Mouse (Mus musculus) embryonic facial prominence, embryonic 15.5 days (tissue): ENCODE measurements around the gene Clrn1. TPM values are rescaled to one million over a fixed set of nuclear protein-coding genes. Genes with fewer than 3 reads are reported as not detected.

Experiments
- ATAC-seq: fragments of 200-750 bp; cut with Nextera tagmentation; 2 replicates; pipeline ENCODE4 v1.8.0; 2017; ENCODE audit warnings: low read depth, moderate TSS enrichment; ENCODE audit not compliant: insufficient number of reproducible peaks, low FRiP score, low TSS enrichment
- H3K27ac ChIP-seq: fragments of 300-500 bp; sonication (generic); replicated peaks from 2 replicates; pipeline ENCODE4 v1.5.1; 2015; ENCODE audit warnings: mild to moderate bottlenecking, inconsistent platforms
- H3K27me3 ChIP-seq: fragments of 300-500 bp; sonication (generic); 2 replicates; pipeline ENCODE4 v1.6.1; 2015; ENCODE audit warnings: inconsistent platforms
- H3K36me3 ChIP-seq: fragments of 300-500 bp; sonication (generic); 2 replicates; pipeline ENCODE4 v1.6.1; 2015; ENCODE audit warnings: mild to moderate bottlenecking, inconsistent platforms
- H3K4me1 ChIP-seq: fragments of 300-500 bp; sonication (generic); 2 replicates; pipeline ENCODE4 v1.6.1; 2015; ENCODE audit warnings: inconsistent platforms
- H3K4me2 ChIP-seq: fragments of 300-500 bp; sonication (generic); replicated peaks from 2 replicates; pipeline ENCODE4 v1.6.1; 2015; ENCODE audit warnings: mild to moderate bottlenecking, inconsistent platforms
- H3K4me3 ChIP-seq: fragments of 300-500 bp; sonication (generic); replicated peaks from 2 replicates; pipeline ENCODE4 v1.5.1; 2015; ENCODE audit warnings: mild to moderate bottlenecking, inconsistent platforms
- H3K9ac ChIP-seq: fragments of 300-500 bp; sonication (generic); 2 replicates; pipeline ENCODE4 v1.6.1; 2015; ENCODE audit warnings: inconsistent platforms
- H3K9me3 ChIP-seq: fragments of 300-500 bp; sonication (generic); replicated peaks from 2 replicates; pipeline ENCODE4 v1.6.1; 2016; ENCODE audit warnings: inconsistent platforms
- WGBS: fragments of 180-500 bp; shearing (Covaris S2); methylation state at CpG from one replicate; pipeline ENCODE4 v1.1.7; 2015; 5-methylcytosine and 5-hydroxymethylcytosine counted together
- polyA plus RNA-seq: library from polyadenylated mRNA; unstranded; fragments of >200 nt; fragmentation: Nextera tagmentation; extraction: Ambion mirVana; gene quantifications from 2 replicates; pipeline ENCODE4 v1.2.1, GENCODE M21; 2015

The Clrn1 gene
- polyA plus RNA-seq: 1.8 and 2.0 TPM in 2 replicates

DNA sequence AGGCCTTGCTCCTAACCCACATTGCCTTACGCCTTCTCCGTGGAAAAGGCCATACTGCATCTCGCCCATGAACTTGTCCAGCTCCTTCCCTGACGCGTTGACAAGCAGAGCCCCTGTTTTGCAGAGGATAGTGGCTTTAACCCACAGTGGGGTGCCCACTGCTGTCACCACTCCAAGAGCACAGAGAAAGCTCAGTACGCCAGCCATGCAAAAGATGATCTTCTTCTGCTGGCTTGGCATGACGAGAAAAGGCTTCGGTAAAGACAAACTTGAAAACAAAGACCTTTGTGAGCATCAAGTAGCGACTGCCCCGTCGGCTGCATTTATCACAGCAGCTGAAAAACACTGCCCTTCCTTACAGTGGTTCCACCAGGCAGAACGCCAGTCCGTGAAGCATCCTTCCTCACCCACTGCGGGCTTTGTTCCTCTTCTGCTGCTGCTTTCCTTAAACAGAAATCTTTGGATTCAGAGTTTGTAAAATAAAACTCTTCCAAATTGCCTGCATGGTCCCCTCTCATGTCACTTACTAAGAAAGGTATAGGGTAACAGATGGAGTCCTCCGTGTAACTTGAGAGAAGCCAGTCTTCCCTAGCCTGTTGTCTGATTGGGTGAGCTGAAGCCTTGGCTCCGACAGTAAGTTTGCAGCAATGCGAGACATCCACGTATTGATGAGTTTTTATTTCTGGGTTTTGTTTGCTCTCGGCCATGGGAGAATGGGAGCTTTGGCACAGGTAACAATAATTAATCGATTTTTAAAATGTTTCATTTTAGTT is at the start of gene Clrn1:
Gene Clrn1 (minus strand): TSS at position 540 of the 773 bp plus-strand sequence.
- no peaks in the 10 kb centered on the region for H3K9me3 ChIP-seq
- H3K4me2 ChIP-seq: no peak within 1 kb of the TSS
- no peak within 1 kb of the TSS for H3K27ac ChIP-seq
- ATAC-seq: no peak
- 49% methylated on average over 20 of the region's 20 CpGs for WGBS
- no peak within 1 kb of the TSS for H3K9ac ChIP-seq
- no peaks in the 10 kb centered on the region for H3K4me1 ChIP-seq
- no peak within 1 kb of the TSS for H3K4me3 ChIP-seq
- H3K36me3 ChIP-seq: no peaks in the 10 kb centered on the region
- H3K27me3 ChIP-seq: no peaks in the 10 kb centered on the region

DNA sequence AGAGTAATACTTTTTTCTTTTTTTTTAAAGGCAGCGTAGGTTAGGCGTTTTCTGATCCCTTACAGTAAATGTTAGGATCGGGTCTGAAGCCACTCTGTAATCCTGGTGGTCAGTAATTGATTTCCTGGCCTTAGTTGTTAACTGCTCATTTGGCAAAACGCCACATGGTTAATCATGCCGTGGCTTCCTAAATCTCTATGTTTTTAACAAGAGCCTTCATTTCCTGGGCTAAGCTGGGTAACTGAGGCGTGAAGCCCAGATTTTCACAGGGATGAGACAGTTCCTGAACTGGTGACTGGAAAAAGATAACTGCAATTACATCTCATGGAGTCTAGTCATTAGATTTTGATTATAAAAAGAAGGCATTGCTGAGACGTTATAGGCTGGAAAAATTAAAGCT is 38.9 kb upstream of the Clrn1 start:
- H3K4me2 ChIP-seq: no peak overlapping the region
- H3K27ac ChIP-seq: no peak overlapping the region
- ATAC-seq: no peak
- no peaks in the 10 kb centered on the region for H3K36me3 ChIP-seq
- H3K27me3 ChIP-seq: no peaks in the 10 kb centered on the region
- H3K4me1 ChIP-seq: no peaks in the 10 kb centered on the region
- H3K4me3 ChIP-seq: no peak overlapping the region
- H3K9me3 ChIP-seq: no peaks in the 10 kb centered on the region
- 64% methylated on average over 7 of the region's 7 CpGs for WGBS
- no peak overlapping the region for H3K9ac ChIP-seq

DNA sequence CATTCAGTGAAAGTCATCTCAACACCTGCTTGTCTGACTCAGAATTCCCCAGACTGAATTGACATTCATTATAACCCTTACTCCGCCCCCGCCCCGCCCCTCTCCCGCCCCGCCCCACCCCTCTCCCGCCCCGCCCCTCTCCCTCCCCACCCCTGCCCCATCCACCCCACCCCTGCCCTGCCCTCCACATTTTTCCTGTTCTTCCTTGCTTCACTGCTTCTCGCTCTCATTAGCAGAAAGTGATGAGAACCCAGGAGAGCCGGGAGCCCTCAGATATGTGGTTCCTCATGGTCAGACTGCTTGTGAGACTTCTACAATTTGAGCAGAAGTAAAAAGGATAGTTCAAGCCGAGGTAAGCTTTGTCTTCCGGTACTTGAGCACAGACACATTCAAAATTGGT is 38.0 kb upstream of the Clrn1 start:
- no peaks in the 10 kb centered on the region for H3K4me1 ChIP-seq
- no peaks in the 10 kb centered on the region for H3K27me3 ChIP-seq
- H3K4me2 ChIP-seq: no peak overlapping the region
- H3K36me3 ChIP-seq: no peaks in the 10 kb centered on the region
- H3K9ac ChIP-seq: no peak overlapping the region
- no peak overlapping the region for H3K27ac ChIP-seq
- WGBS: 72% methylated on average over 8 of the region's 11 CpGs
- no peak for ATAC-seq
- no peak overlapping the region for H3K4me3 ChIP-seq
- H3K9me3 ChIP-seq: no peaks in the 10 kb centered on the region

DNA sequence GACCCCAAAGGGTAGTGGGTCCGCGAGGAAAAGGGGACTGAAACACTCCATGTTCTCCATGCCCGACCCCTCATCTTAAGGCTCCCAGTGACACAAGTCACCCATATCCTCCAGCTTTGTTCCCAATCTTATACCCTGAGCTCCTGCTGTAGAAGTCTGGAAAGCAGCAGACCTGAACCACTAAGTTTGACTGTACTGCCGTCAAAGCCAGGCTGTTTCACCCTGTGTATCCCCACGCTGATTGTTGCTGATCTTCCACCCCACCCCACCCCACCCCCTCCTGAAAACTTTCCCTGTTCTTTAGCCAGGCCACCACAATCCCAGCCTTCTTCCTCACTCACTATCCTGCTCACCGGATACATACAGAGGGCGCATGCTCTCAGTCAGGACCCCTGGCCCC is 37.5 kb upstream of the Clrn1 start:
- no peaks in the 10 kb centered on the region for H3K27me3 ChIP-seq
- H3K27ac ChIP-seq: no peak overlapping the region
- H3K36me3 ChIP-seq: no peaks in the 10 kb centered on the region
- no peaks in the 10 kb centered on the region for H3K9me3 ChIP-seq
- H3K9ac ChIP-seq: no peak overlapping the region
- 76% methylated on average over 7 of the region's 7 CpGs for WGBS
- ATAC-seq: 0 out of 2 replicates have a peak, but pooled peaks have one; percentile 34
- H3K4me3 ChIP-seq: no peak overlapping the region
- H3K4me2 ChIP-seq: no peak overlapping the region
- H3K4me1 ChIP-seq: no peaks in the 10 kb centered on the region

DNA sequence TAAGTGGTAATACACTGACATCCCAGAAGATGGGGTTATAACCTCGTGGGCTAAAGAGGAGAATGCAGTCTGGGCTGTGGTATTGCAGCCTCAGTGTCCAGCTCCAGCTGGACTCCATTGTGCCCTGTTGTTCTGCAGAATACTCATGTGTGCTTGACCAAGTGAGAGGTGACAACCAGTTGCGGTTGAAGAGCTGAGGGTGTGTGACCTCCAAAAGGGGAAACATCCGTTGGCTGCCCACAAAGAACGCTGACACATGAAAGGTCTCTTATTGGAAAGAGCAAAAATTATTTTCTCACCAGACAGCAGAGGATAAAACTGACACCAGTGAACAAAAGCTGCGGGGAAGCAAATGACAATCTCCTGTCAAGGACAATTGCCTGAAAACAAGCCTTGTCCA is 36.2 kb upstream of the Clrn1 start:
- no peak for ATAC-seq
- WGBS: 77% methylated on average over 5 of the region's 5 CpGs

DNA sequence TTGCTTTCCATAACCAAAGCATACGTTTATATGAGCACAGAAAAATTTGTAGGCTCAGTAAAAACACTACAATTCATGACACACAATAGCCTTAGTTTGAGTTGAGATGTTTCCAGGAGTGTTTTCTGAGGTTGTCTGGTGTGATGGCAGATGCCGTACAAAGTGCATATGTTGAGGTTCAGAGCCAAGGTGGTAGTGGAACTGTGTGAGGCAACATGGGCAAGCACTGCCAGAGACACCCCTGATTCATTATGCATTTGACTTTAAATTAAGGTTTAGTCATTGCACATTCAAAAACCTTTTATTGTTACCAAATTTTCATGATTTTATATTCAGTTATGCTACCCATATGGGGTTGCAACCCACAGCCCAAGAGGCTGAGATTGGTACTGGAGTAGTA is 19.5 kb upstream of the Clrn1 start:
- ATAC-seq: no peak
- Histone ChIP-seq H3K27ac (no peak overlapping the region), H3K9ac (no peak overlapping the region), H3K9me3 (no peaks in the 10 kb centered on the region), H3K4me1 (no peaks in the 10 kb centered on the region), H3K4me3 (no peak overlapping the region), H3K27me3 (no peaks in the 10 kb centered on the region), H3K4me2 (no peak overlapping the region), H3K36me3 (no peaks in the 10 kb centered on the region)
- 76% methylated on average over 2 of the region's 2 CpGs for WGBS

More for the DNA sequence above, 36.2 kb upstream of the Clrn1 start:
- Histone ChIP-seq H3K4me3 (no peak overlapping the region), H3K27ac (no peak overlapping the region), H3K36me3 (no peaks in the 10 kb centered on the region), H3K27me3 (no peaks in the 10 kb centered on the region), H3K4me2 (no peak overlapping the region), H3K9ac (no peak overlapping the region), H3K4me1 (no peaks in the 10 kb centered on the region), H3K9me3 (no peaks in the 10 kb centered on the region)

DNA sequence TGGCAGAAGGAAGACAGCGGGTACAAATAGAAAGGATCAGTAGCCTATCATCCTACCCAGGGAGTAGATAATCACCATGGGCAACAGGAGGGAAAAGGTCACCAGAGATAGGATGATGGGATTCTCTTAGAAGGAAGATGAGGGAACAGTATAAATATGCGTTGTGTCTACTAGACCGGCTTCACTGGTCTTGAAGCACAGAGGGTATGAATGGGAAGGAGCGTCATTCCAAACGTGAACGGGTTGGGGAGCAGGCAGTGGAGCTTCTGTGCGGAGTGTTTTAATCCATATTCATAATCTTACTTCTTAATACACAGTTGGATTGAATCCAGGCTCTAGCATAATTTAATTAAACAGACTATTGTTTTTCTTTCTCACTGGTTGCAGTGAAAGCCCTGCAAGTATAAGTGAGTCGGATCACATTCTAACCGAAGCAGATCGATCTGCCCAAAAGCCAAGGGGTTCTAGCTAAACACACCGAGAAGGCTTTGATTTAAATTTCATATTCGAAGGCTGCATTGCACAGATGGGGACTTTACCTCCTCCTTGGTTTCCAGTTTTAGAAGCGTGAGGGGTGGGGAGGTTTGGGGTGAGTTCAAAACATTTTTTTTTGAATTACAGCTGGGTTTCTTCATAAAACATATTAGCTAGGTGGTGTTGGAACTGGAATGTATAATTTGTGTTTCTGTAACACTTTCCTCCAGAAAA is 17.1 kb upstream of the Clrn1 start:
- no peaks in the 10 kb centered on the region for H3K4me1 ChIP-seq
- H3K4me3 ChIP-seq: no peak overlapping the region
- no peaks in the 10 kb centered on the region for H3K27me3 ChIP-seq
- no peaks in the 10 kb centered on the region for H3K36me3 ChIP-seq
- H3K9ac ChIP-seq: no peak overlapping the region
- H3K4me2 ChIP-seq: no peak overlapping the region
- 70% methylated on average over 13 of the region's 13 CpGs for WGBS
- no peak for ATAC-seq
- no peaks in the 10 kb centered on the region for H3K9me3 ChIP-seq
- no peak overlapping the region for H3K27ac ChIP-seq

DNA sequence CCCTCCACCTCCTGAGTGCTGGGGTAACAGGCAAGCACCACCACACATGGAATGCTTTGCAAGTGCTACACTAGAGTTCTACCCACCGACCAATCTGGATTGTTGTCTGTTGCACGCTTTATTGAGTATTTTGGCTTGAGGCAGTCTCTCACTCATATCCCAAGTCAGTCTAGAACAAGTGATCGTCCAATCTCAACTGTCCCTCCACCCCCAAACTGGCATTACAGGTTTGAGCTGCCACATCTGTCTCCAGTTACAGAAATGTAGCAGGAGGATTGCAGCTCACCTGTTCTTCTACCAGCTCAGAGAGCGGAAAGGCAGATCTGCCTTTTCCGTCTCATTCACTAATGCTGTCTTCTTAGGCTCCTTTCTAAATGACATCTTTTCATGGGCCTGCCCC is 10.0 kb upstream of the Clrn1 start:
- Histone ChIP-seq H3K27me3 (no peaks in the 10 kb centered on the region), H3K9ac (no peak overlapping the region), H3K27ac (no peak overlapping the region), H3K4me1 (no peaks in the 10 kb centered on the region), H3K4me2 (no peak overlapping the region), H3K4me3 (no peak overlapping the region), H3K36me3 (no peaks in the 10 kb centered on the region), H3K9me3 (no peaks in the 10 kb centered on the region)
- WGBS: 68% methylated on average over 5 of the region's 5 CpGs
- ATAC-seq: no peak

DNA sequence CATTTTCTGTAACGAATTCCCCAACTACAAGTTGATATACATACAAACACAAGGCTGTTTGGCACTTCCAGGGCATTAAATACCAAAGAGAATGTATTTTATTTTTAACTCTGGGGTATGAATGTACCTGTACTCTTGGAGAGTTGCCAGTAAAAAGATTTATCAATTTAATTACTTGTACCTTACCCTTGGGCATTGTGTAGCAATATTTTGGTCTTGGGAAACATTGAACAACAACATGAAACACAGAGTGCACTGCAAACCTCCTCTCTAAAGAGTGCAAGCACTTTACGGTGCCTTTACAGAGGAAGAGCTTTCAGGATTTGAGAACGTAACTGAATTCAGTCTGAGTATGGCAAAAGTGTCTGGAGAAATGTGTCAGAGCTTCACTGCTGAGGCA is 9.4 kb upstream of the Clrn1 start:
- no peak overlapping the region for H3K4me2 ChIP-seq
- no peak for ATAC-seq
- no peak overlapping the region for H3K27ac ChIP-seq
- 75% methylated on average over 3 of the region's 3 CpGs for WGBS
- no peaks in the 10 kb centered on the region for H3K9me3 ChIP-seq
- no peaks in the 10 kb centered on the region for H3K27me3 ChIP-seq
- H3K9ac ChIP-seq: no peak overlapping the region
- no peaks in the 10 kb centered on the region for H3K36me3 ChIP-seq
- no peak overlapping the region for H3K4me3 ChIP-seq
- H3K4me1 ChIP-seq: no peaks in the 10 kb centered on the region

DNA sequence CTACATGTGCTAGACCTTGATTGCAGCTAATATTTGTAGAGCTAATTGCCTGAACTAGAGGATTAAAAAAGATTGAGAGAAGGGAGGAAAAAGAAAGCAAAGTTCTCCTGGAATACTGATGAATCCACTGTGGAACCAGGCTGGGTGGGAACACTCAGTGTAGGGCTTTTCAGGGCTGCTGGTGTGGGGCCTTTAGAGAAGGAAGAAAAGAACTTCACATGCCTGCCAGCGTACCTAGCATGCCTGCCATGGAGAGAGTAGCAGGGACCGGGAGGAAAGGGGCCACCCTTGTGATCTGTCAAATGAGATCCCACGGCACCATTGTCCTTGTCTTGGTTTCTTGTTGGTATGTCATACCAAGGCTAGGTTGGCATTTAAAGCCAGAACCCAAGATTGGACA is 4.5 kb upstream of the Clrn1 start:
- no peaks in the 10 kb centered on the region for H3K9me3 ChIP-seq
- no peak overlapping the region for H3K9ac ChIP-seq
- 72% methylated on average over 3 of the region's 3 CpGs for WGBS
- no peak overlapping the region for H3K4me2 ChIP-seq
- H3K36me3 ChIP-seq: no peaks in the 10 kb centered on the region
- ATAC-seq: no peak
- no peak overlapping the region for H3K4me3 ChIP-seq
- no peaks in the 10 kb centered on the region for H3K4me1 ChIP-seq
- no peak overlapping the region for H3K27ac ChIP-seq
- no peaks in the 10 kb centered on the region for H3K27me3 ChIP-seq

DNA sequence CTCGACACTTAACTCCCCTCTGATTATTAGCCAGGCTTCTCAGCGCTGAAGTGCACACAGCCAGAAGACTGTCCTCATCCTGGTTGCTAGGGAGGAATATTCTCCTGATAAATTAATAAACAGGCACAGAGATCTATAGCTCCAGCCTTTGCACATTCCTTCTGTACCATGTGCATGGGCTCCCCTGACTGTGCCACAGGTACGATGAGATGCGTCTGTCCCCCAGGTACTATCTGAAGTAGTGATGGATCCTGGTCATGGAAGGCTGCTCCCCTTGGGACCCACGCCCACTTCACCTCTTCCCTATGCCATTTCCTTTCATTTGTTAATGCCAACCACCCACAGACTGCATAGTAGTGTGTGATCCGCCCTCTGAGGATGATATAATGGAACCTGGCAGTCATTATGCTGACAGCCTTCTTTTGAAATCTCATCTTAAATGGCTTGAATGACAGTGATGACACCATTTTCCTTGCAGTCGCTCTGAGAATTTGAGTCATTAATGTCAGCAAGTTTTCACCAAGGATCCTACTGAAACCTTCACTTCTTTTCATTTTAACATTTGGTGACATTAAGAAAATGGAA is 3.1 kb upstream of the Clrn1 start:
- Histone ChIP-seq H3K27me3 (no peaks in the 10 kb centered on the region), H3K36me3 (no peaks in the 10 kb centered on the region), H3K4me1 (no peaks in the 10 kb centered on the region), H3K27ac (no peak overlapping the region), H3K4me3 (no peak overlapping the region), H3K9ac (no peak overlapping the region), H3K4me2 (no peak overlapping the region), H3K9me3 (no peaks in the 10 kb centered on the region)
- ATAC-seq: no peak
- 81% methylated on average over 7 of the region's 7 CpGs for WGBS
